Mouse (Mus musculus) naive thymus-derived CD4-positive, alpha-beta T cell, adult 2 months (primary cell): Measurements from ENCODE around the gene Pelp1.
"Not testable (repeated sequence)": the region's sequence is repeated elsewhere in the genome, so short reads cannot be mapped to it uniquely, and the experiment has no call there.

ENCODE experiments used
- DNase-seq: peaks from one replicate; pipeline ENCODE4 v3.0.0-alpha.2; 2011; ENCODE audit warnings: low read depth

Pelp1 gene

DNA sequence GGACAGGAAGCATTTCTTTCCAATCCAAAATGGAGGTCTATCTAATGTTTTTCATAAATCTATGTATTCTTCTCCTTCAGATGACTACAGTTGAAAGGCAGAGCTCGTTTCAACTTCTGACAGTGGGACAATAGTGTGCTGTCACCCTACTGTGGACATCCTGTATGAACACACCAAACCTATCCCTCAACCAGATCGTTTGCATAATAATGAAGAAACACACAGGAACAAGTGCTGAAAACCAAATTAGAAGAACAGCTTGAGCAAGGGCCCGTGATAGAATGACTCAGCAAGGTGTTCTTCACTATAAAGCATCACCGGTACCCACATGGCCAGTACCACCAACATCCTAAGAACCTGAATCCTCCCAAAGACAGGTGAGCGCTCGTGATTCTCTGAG, 16.8 kb upstream of the Pelp1 start:
- not testable (repeated sequence) for DNase-seq

DNA sequence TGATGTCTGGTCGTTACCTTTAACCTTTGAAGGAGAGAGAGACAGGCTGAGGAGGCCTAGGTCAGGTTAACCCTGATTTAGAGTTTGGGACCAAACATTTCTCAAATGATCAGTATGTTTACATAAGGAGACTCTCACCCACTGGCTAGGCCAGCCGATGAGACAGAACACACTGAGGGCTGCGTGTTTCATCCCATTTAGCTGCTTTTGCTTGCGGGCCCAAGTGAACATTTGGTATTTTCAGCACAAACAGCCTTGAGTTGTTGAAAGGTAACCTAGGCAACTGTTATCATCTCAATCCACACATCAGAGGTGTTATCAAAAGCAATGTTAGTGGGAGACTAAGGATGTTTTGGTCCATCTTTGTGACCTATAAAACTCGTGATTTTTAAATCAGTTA, 9.7 kb upstream of the Pelp1 start:
- no peak for DNase-seq

DNA sequence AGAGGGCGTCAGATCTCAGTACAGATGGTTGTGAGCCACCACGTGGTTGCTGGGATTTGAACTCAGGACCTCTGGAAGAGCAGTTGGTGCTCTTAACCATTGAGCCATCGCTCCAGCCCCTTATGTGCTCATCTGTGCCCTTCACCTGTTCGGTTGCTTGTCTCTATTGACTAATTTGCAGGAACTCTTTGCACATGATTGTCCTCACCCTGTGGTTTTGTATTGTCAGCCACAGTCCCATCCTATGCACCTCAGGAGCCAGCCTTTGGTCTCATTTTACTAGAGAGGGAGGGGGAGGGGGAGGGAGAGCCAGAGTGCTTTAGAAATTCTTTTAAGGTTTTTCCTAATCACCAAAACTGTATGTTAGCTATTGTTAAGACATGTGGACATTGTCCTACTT, 8.4 kb upstream of the Pelp1 start:
- no peak for DNase-seq

DNA sequence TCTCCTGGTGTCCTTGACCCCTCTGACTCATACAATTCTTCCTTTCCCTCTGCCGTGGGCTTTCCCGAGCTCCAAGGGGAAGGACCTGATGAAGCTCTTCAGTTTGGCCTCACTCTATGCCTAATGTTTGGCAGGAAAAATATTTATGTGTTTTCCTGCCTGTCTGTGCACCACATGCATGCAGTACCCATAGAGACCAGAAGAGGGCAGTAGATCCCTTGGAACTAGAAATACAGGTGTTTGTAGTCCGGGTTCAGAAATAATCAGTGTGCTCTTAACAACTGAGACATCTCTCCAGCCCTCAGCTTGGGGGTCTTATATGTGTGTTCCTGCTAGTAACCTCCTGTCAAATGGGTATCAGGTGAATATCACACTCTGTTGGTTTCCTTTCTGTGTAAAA, 4.1 kb upstream of the Pelp1 start:
- DNase-seq = peak; percentile 91

DNA sequence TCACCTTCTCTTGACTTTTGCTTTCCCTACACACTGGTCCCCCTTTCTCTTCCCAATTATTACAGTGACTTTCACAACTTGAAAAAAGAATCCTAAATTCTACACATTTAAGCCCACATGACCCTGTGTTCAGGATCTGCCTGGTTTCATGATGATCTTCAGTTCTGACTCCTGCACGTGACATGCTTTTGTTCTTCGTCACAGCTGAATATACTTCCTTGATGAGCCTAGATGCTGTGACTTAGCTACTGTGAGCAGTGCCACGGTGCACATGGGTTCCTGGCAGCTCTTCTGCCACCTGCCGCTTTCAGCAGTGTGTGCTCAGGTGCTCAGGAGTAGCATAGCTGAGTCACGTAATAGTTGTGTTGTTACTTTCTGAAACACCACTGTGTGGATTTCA, 2.8 kb upstream of the Pelp1 start:
- DNase-seq = no peak

DNA sequence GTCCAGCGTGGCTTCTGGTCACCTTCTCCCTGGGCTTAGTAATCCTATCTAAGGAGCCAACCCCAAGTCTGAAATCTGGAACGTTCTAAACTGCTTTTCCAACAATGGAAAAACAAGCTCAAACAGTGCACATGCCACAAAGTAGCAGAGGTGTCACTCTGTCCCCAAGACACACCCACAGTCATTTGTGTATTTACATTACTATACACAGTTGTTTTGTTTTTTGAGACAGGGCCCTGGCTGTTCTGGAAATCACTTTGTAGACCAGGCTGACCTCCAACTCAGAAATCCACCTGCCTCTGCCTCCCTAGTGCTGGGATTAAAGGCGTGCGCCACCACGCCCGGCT, 439 bp upstream of the Pelp1 start:
- no peak for DNase-seq

DNA sequence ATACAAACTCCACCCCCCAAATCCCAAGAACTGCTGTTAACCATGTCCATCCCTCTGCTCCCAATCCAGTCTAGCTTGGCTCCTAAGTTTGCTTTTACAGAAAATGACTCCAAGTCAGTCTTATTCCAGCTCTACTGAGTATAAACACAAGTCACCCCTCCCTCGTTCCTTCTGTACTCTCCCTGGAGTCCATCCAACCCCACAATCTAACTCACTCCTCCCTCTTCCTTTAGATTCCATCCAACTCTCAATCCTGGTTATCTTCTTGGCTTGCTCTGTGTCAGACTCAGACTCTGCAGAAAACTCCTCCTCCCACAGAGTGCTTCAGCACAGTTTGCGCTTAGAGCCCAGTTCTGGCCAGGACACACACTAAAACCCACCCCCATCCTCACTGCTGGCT, 6.2 kb downstream of the Pelp1 start:
- no peak for DNase-seq

DNA sequence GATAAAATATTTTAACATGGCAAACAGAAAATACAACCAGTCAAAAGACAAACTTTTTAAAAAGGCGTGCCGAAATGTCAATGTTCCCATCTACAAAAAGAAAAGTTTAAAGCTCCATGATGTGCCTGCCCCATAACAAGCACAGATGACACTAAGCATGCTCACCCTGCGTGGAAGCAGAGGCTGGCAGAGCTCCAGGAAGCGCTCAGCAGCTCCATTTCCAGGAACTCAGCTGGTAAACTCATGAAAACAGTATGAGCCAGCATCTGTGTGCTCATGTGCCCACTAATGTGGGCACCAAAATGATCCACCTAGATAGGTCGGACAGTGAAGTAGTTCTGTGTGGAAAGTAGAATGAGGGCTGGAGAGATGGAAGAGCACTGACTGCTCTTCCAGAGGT, 20.4 kb downstream of the Pelp1 start:
- no peak for DNase-seq

DNA sequence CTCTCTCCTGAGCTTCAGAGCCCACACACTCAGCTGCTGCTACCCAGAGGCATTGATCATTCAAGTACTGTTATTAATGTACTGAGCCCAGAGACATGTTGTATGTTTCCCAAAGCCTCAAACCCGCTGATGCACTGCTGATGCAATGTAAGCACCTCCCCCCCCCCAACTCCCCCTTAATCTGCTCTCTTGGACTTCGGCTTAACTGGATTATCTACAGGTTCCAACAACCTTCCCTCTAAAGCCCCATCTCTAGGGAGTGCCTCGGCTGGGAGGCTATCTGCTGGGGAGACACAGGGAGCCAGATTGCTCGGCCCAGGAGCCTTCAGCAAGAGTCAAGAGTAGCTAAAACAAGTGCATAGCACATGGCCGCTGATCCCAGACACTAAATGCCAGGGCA, 22.4 kb downstream of the Pelp1 start:
- no peak for DNase-seq

DNA sequence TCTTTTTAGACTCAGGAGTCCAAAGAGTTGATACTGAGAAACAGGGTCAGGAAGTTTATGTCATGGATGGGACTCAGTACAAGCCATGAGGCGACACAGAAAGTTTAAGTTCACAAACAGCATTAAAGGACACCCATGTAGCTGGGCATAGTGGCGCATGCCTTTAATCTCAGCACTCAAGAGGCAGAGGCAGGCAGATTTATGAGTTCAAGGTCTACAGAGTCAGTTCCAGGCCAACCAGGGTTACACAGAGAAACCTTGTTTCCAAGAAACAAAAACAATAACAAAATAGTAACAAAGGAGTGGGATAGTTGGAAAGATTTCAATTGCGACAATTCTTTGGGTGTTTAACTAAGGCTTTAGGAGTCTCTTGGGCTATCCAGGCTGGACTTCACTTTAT, 25.7 kb downstream of the Pelp1 start:
- no peak for DNase-seq

DNA sequence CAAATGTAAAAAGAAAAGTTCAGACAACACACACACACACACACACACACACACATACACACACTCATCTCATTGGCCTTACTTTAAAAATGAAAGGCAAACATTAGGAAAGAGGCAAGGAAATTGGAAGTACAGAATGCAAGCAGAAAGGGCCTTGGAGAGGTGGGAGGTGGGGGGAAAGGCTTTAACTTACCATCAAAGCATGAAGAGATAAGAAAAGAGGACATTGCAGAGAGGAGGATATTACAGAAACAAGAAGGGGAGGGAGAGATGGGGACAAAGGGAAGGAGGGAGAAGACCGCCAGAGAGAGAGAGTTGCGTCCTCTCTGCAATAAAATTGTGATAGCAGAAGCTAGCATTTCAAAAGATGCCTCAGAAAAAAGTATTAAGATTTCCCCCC, 28.5 kb downstream of the Pelp1 start:
- DNase-seq = no peak

DNA sequence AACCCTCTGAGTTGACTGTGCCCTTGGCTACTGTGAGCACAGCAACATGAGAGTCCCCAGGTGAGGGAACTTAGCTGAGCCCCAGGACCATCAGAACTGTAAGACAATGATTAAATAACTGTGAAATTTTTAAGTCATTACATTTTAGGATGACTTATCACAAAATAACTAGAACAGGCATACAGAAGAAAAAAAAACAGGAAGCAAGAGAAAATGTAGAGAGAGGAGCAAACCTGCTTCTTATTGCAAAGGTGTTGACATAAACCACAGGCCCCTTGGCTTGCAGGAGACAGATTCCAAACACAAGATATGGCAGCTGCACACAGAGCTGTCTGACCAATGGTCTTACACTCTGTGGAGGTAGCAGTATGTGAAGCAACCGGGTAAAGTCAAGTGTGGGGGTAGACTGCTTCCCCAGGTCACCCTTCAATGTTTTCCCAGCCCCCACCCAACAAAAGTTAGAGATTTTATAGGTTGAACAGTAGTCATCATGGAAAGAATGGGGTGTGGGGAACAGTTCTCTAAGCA, 29.3 kb downstream of the Pelp1 start:
- no peak for DNase-seq

DNA sequence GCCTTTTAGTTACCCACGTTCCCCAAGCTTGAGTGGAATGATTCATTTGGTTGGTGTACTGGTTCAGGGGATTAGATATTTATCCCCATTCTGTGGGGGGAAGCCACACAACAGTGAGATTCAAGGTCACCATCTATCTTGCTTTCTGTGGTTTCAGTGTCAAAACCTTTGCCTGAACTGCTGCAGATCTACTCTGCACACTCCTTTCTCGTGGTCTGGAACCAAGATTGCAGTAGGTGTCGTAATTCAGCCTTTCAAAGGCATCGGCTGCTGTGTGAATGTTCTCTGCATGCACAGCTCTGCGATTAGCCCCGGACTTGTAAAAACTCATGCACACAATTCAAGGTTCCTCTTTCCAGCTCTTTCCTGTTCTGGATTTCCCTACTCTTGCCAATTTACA, 33.8 kb downstream of the Pelp1 start:
- no peak for DNase-seq

DNA sequence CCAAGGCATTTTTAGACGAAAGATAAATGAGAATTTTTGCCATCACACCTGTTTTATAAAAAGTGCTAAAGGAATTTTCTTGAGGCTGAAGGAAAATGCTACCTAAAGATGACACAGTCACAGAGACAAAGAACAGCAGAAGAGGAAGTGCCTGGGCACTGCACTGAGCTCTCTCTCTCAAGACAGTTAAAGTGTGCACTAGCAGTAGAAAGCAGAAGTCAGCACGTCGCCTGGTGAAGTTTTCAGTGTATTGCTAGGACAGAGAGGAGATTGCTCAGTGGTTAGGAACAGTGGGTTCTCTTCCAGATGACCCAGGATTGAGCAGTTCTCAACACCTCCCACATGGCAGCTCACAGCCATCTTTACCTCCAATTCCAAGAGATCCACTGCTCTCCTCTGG, 35.5 kb downstream of the Pelp1 start:
- DNase-seq = no peak

DNA sequence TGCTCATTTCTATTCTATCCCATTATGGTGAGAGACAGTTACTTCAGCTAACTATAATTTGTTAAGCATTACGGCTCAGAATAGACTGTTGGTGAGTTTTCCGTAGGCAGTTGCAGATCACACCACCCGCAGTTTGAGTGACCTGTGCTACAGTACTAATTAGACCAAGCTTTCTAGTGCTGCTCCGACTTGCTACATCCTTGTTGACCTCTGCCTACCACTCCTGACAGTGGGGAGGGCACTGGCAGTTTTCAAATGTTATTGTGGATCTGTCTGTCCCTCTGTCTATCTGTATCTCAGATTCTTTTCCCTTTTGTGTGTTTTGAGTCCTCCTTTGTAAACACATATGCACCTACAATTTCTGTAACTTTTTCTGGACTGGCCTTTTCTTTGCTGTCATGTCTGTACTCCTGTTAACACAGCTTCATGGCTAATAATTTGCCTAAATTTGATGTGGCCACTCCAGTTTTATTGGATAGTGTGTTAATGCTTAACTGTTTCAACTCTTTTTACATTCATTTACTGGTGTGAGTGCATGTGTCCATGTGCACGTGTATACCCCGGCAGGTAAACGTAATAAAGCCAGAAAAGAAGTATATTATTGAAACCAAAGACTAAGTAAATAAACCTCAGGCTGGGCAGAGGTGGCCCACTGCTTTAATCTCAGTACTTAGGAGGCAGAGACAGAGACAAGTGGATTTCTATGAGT, 36.8 kb downstream of the Pelp1 start:
- DNase-seq = no peak

DNA sequence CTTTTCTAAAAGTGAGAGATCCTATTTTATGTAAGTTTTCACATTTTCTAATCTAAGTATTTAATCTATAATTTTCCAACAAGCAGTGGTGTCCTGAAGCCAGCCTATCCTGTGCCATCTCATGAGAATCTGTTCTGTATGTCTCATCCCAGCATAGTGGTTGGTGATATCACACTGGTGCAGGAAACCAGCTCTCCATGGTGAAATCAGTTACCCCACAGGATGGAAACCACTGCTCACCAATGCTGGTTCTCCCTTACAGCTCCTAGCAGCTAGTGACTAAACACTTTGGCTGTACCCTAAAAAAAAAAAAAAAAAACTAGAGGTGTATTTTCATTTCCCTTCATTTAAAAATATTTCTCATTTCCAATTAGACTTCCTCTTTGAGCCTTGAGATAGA, 37.4 kb downstream of the Pelp1 start:
- no peak for DNase-seq

DNA sequence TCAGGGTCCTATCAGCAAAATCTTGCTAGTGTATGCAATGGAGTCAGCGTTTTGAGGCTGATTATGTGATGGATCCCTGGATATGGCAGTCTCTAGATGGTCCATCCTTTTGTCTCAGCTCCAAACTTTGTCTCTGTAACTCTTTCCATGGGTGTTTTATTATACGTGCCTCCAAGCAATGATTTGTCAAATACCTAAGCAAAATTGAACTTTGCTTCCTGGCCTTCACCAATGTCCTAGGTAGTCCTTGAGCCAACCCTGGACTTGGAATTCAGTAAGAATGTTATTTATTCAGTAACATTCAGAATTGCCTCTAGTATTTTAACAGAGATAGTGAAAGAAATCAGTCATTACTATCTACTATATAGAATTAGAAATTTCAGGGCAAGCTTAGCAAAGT, 41.2 kb downstream of the Pelp1 start:
- not testable (repeated sequence) for DNase-seq

DNA sequence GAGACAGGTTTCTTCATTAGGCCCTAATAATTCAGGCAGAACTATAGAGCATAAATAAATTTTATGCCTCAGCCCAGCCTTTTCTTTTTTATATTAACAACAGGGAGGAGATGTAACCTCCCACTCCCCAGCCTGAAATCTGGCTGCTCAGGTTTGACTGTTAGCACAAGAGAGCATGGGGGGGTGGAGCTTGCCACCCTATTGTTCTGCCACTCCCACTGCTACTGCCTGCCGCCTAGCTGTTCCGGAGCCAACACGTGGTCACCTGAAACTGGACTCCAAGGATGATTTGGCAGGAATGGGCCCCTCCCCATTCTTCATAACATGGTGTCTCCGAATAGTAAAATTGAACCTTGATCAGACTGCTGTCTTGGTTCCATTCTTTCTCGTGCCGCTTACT, 42.1 kb downstream of the Pelp1 start:
- DNase-seq = not testable (repeated sequence)

DNA sequence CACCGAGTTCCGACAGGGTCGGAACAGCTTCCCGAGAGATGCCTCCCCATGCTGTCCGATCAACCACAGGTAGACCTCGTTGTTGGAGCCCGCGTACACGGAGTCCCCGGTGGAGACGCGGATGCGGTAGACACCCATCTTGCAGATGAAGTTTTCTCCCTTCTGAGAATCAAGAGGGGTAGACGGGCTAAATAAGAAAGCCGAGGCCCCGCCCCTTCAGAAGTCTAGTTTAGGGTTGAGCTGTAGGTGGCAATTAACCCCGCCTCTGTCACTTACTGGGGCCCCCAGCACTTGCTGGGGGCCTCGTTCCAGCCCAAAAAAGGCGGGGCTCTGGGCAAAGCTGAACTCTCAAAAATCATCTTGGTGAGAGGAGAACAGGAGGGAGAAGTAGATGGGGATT, 58.0 kb downstream of the Pelp1 start, which contains the start of gene Alox15:
TSS of gene Alox15 (minus strand) at position 164 of the 400 bp plus-strand sequence.
- DNase-seq = peak; percentile 9

DNA sequence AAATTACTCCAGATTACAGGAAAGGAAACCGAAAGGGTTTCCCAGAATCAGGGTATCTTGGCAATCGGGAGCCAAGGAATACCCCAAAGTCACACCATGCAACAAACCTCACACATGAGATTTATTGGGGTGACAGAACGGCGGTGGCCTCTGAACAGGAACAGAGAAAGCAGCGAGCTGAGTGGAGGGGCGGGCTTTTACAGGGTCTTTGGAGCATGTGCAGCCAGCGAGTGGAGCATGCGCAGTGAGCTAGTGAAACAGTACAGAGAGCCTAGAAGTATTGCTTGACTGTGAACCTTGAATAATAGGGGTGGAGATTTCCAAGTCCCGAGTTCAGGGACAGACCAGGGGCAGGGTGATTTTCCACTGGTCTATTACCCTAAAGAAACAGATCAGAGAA, 61.2 kb downstream of the Pelp1 start:
- no peak for DNase-seq

DNA sequence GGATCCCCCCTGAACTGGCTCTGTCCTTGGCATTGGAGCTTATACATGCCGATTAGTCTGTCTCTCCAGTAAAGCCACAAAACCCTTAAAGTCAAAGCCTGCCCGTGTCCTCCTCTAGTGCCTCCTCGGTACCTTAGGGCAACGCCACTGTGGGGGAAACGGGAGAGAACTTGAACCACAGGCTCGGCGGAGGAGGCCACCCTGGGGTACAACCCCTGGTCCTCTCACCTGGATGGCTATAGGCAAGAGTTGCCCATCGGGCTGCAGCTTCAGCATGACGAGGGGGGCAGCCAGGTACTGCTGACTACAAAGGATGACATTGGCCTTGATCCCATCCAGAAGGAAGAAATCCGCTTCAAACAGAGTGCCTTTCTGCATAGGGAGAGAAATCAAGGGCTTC, 62.0 kb downstream of the Pelp1 start:
- DNase-seq = no peak

DNA sequence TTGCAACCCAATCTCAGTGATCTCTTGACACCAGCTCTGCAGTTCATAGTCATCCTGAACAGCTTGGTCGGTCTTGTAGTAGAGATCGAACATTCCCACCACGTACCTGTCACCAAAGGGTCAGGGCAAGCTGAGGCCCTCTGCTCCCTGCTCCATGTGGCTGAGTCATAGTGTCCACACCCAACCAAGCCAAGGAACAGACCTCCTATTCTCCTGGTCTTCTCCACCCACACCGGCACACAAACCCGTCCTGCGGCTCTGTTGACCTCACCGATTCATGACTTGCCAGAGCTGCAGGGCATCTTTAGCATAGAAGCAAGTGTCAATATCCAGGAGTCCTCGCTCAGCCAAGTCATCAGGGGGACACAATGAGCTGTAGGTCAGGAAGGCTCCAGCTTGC, 64.3 kb downstream of the Pelp1 start:
- DNase-seq = no peak

DNA sequence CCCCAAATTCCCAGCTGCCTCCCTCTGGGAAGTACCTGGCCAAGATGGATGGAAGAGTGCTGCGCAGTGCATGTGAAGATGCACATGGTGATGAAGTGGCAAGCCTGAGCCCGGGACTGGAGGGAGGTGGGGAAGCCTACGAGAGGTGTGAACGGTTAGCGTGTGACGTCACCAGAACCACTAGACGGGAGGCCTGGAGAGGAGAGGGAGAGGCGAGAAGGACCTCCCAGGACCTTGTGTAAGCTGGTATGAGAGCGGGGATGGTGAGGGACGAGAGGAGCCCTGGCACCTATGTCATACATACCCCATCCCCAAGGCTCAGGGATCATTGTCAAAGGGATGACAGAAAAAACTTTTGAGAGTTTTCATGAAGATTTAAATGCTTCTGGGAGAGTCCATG, 64.8 kb downstream of the Pelp1 start:
- no peak for DNase-seq
